8 mouse cellular contexts compared by ENCODE assay signal in genomic region chr11:98660517-98660916, GRCm38 (mm10). TPM values are rescaled to one million over a fixed set of nuclear protein-coding genes. Genes with fewer than 3 reads are reported as not detected.
DNase-seq lines count a peak whose midpoint lies in the region; ATAC-seq lines count a peak whose summit lies in the region.
"Had no signal": no experiment of that assay in that cellular context is flagged by ENCODE, and none has a peak within 500 bp of the region (broad histone marks: within the 10 kb centered on the region; RNA-seq: fewer than 3 reads in every experiment).

No protein-coding gene starts in this region.

- ATAC-seq in megakaryocyte, adult 5-6 weeks (ENCODE audit: poor library complexity, severe bottlenecking): peak; percentile 92

- intact Hi-C loops in heart, postnatal 10 days (cut with DNase I): no loop called here

- DNase-seq in 3134 (ENCODE audit: extremely low read depth, insufficient read length, low spot score): peak; percentile 27
- peak; percentile 66 to 71 for DNase-seq in B cell, adult 2 months
- peak; percentile 40 for DNase-seq in cerebellum, adult 9-11 months
- DNase-seq in heart, postnatal 10 days: peak; percentile 40 to 51
- peak; percentile 32 to 44 for DNase-seq in kidney, postnatal 36 days
- peak; percentile 76 to 82 for DNase-seq in right cerebral cortex, postnatal 10 days (ENCODE audit: low spot score in 2 of 2)

RNA-seq across cellular contexts. Expression of gene Gsdma, which starts 3.6 kb away (rescaled TPM):
- not detected for total RNA-seq in heart, postnatal 10 days (2021)
- total RNA-seq in megakaryocyte, adult 5-6 weeks (2015): 0.25 TPM in 1 of 2 replicates, not detected in the other
- total RNA-seq in megakaryocyte, adult 5-6 weeks (2017): not detected in 2 replicates

RNA-seq across cellular contexts. Expression of gene Gsdma2, which starts 14.0 kb away (rescaled TPM):
- total RNA-seq in heart, postnatal 10 days (2021): under 1 TPM; 0.24 to 0.30 TPM
- not detected in 2 replicates for total RNA-seq in megakaryocyte, adult 5-6 weeks (2015)
- not detected in 2 replicates for total RNA-seq in megakaryocyte, adult 5-6 weeks (2017)
- total RNA-seq: layer of hippocampus, adult 8-10 months had no signal

RNA-seq across cellular contexts. Expression of gene Psmd3, which starts 21.8 kb away (rescaled TPM):
- 100 to 1,000 TPM; 131 to 132 TPM for total RNA-seq in heart, postnatal 10 days (2021)
- 21.7 and 22.6 TPM in 2 replicates for total RNA-seq in megakaryocyte, adult 5-6 weeks (2015)
- 34.6 and 43.1 TPM in 2 replicates for total RNA-seq in megakaryocyte, adult 5-6 weeks (2017)

RNA-seq across cellular contexts. Expression of gene Gsdma3, which starts 34.4 kb away (rescaled TPM):
- total RNA-seq in heart, postnatal 10 days (2021): 1 to 10 TPM; 4.0 to 5.3 TPM
- total RNA-seq in megakaryocyte, adult 5-6 weeks (2015): not detected in 2 replicates
- not detected in 2 replicates for total RNA-seq in megakaryocyte, adult 5-6 weeks (2017)

RNA-seq across cellular contexts. Expression of gene Gm12355, which starts 35.1 kb away (rescaled TPM):
- total RNA-seq in heart, postnatal 10 days (2021): 10 to 100 TPM; 15.6 to 18.0 TPM
- total RNA-seq in megakaryocyte, adult 5-6 weeks (2015): 5.5 and 7.0 TPM in 2 replicates
- total RNA-seq in megakaryocyte, adult 5-6 weeks (2017): 1.8 and 3.3 TPM in 2 replicates

Comparison
In these comparisons a context has a peak if more than half of its experiments do, and no peak if none do; other contexts are left out.
1. Peak in every context shown above with its lines: DNase-seq and ATAC-seq.
2. DNase-seq: peak in every context shown above with its lines; median percentile 79 in right cerebral cortex, postnatal 10 days; 68 in B cell, adult 2 months; 46 in heart, postnatal 10 days; 40 in cerebellum, adult 9-11 months; 38 in kidney, postnatal 36 days; 27 in 3134.